Comparison of ENCODE assay signal across 19 mouse cellular contexts in the genomic region with DNA sequence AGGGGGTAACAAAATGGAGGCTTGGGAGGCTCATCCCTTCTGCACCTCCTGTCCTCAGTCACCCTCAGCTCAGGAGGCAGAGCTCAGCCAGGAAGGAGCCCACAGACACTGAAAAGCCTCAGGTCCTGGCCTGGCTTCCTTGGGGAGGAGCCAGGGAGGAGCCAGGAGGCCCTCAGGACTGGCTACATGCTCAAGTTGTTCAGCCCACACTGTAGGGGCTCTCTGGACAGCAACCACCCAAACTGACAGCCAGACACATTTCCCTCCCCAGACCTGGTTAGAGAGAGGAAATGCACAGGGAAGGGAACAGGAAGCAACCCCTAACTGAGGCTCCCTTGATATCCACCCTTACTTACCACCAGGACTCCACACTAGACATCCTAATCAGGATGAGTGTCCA. TPM values are rescaled to one million over a fixed set of nuclear protein-coding genes. Genes with fewer than 3 reads are reported as not detected.
ATAC-seq lines count a peak whose summit lies in the region.
"Not testable (repeated sequence)": the region's sequence is repeated elsewhere in the genome, so short reads cannot be mapped to it uniquely, and the experiment has no call there.
"Had no signal": no experiment of that assay in that cellular context is flagged by ENCODE, and none has a peak within 500 bp of the region (broad histone marks: within the 10 kb centered on the region; RNA-seq: fewer than 3 reads in every experiment).

No protein-coding gene starts in this region.

- not testable (repeated sequence) for H3K4me1 ChIP-seq in heart, embryonic 14.5 days (ENCODE audit: control insufficient read depth in 2 of 2, insufficient read depth in 2 of 2, low read length in 2 of 2)

- not testable (repeated sequence) for H3K9me3 ChIP-seq in heart, embryonic 14.5 days (ENCODE audit: control insufficient read depth, low read length)

- H3K9ac ChIP-seq in heart, embryonic 14.5 days (ENCODE audit: low read length), result not testable (repeated sequence)

- H3K27ac ChIP-seq in heart, embryonic 14.5 days (replicated peaks in 1 of 2; ENCODE audit: control insufficient read depth in 1 of 2, insufficient read depth in 1 of 2, low read depth in 2 of 2, low read length in 2 of 2), result not testable (repeated sequence)

- not testable (repeated sequence) for H3K27me3 ChIP-seq in heart, embryonic 14.5 days (ENCODE audit: control insufficient read depth, insufficient read depth, low read length)

- not testable (repeated sequence) for H3K36me3 ChIP-seq in heart, embryonic 14.5 days (ENCODE audit: control insufficient read depth, insufficient read depth, low read length)

- not testable (repeated sequence) for H3K4me2 ChIP-seq in heart, embryonic 14.5 days (ENCODE audit: low read length)

- ATAC-seq in common myeloid progenitor, adult 5-6 weeks (replicated peaks; ENCODE audit: low read depth, poor library complexity, severe bottlenecking), result peak; percentile 66
- ATAC-seq in granulocyte monocyte progenitor cell, adult 5-6 weeks (replicated peaks; ENCODE audit: poor library complexity, severe bottlenecking), result peak; percentile 56
- 0 out of 2 replicates have a peak, but pooled peaks have one; percentile 31 for ATAC-seq in heart, embryonic 14.5 days (ENCODE audit: insufficient number of reproducible peaks, insufficient read depth, low FRiP score, low read depth)
- ATAC-seq in hematopoietic stem cell, adult 5-6 weeks (replicated peaks in 1 of 2; ENCODE audit: insufficient read depth in 1 of 2, low FRiP score in 2 of 2, low TSS enrichment in 1 of 2, low read depth in 1 of 2, poor library complexity in 2 of 2, severe bottlenecking in 2 of 2), result peak; percentile 17; a peak in 2 of 4 replicates
- ATAC-seq in megakaryocyte progenitor cell, adult 5-6 weeks (replicated peaks; ENCODE audit: poor library complexity), result 0 out of 2 replicates have a peak, but pooled peaks have one; percentile 17

- not testable (repeated sequence) for H3K4me3 ChIP-seq in heart, embryonic 14.5 days (ENCODE audit: control insufficient read depth in 1 of 2, insufficient read depth in 1 of 2, low read depth in 1 of 2, low read length in 2 of 2)

RNA-seq across cellular contexts. Expression of a gene that starts 25.5 kb away (rescaled TPM):
- not detected in 2 replicates for total RNA-seq in common myeloid progenitor, adult 5-6 weeks (2017)
- total RNA-seq in granulocyte monocyte progenitor cell, adult 5-6 weeks (2014; fragmentation: Nextera tagmentation), result not detected in 2 replicates
- 1.1 TPM in 1 of 2 replicates, not detected in the other for total RNA-seq in granulocyte monocyte progenitor cell, adult 5-6 weeks (2017)
- 0.27 TPM in 1 of 2 replicates, not detected in the other for polyA plus RNA-seq in heart, embryonic 14.5 days (2014; fragmentation: Nextera tagmentation; extraction: Ambion mirVana)
- total RNA-seq in hematopoietic stem cell, adult 5-6 weeks (2017), result 0.50 TPM in 1 of 2 replicates, not detected in the other
- total RNA-seq in megakaryocyte progenitor cell, adult 5-6 weeks (2015), result 0.51 TPM in 1 of 2 replicates, not detected in the other
- 0.12 TPM in 1 of 2 replicates, not detected in the other for total RNA-seq in megakaryocyte progenitor cell, adult 5-6 weeks (2017)
- total RNA-seq: adrenal gland, adult 18-20 months; adrenal gland, adult 2 months; adrenal gland, adult 8-10 months; adrenal gland, postnatal 10 days; adrenal gland, postnatal 25 days; adrenal gland, postnatal 36 days; adrenal gland, postnatal 4 days; CH12.LX; G1E; MEL had no signal
- polyA plus RNA-seq: activated CD4-positive, CD25-positive, alpha-beta regulatory T cell, adult 4 months; adrenal gland, adult 2 months; C2C12; G1E had no signal

RNA-seq across cellular contexts. Expression of a gene that starts 25.8 kb away (rescaled TPM):
- 0.55 and 1.8 TPM in 2 replicates for total RNA-seq in common myeloid progenitor, adult 5-6 weeks (2017)
- not detected in 2 replicates for total RNA-seq in granulocyte monocyte progenitor cell, adult 5-6 weeks (2014; fragmentation: Nextera tagmentation)
- 0.43 and 4.0 TPM in 2 replicates for total RNA-seq in granulocyte monocyte progenitor cell, adult 5-6 weeks (2017)
- 0.32 TPM in 1 of 2 replicates, not detected in the other for polyA plus RNA-seq in heart, embryonic 14.5 days (2014; fragmentation: Nextera tagmentation; extraction: Ambion mirVana)
- total RNA-seq in hematopoietic stem cell, adult 5-6 weeks (2017), result 1.2 TPM in 1 of 2 replicates, not detected in the other
- not detected in 2 replicates for total RNA-seq in megakaryocyte progenitor cell, adult 5-6 weeks (2015)
- 0.30 TPM in 1 of 2 replicates, not detected in the other for total RNA-seq in megakaryocyte progenitor cell, adult 5-6 weeks (2017)
- total RNA-seq: adrenal gland, adult 18-20 months; adrenal gland, adult 8-10 months; adrenal gland, postnatal 10 days; adrenal gland, postnatal 14 days; adrenal gland, postnatal 25 days; adrenal gland, postnatal 36 days; CH12.LX; G1E; MEL had no signal
- polyA plus RNA-seq: activated CD4-positive, CD25-positive, alpha-beta regulatory T cell, adult 4 months; C2C12; G1E; Patski had no signal

RNA-seq across cellular contexts. Expression of a gene that starts 29.2 kb away (rescaled TPM):
- total RNA-seq in common myeloid progenitor, adult 5-6 weeks (2017), result 2.8 and 5.3 TPM in 2 replicates
- 19.5 and 21.0 TPM in 2 replicates for total RNA-seq in granulocyte monocyte progenitor cell, adult 5-6 weeks (2014; fragmentation: Nextera tagmentation)
- total RNA-seq in granulocyte monocyte progenitor cell, adult 5-6 weeks (2017), result 11.0 and 11.3 TPM in 2 replicates
- 12.4 and 15.5 TPM in 2 replicates for polyA plus RNA-seq in heart, embryonic 14.5 days (2014; fragmentation: Nextera tagmentation; extraction: Ambion mirVana)
- 2.6 and 5.4 TPM in 2 replicates for total RNA-seq in hematopoietic stem cell, adult 5-6 weeks (2017)
- 20.3 and 21.1 TPM in 2 replicates for total RNA-seq in megakaryocyte progenitor cell, adult 5-6 weeks (2015)
- 8.6 and 9.2 TPM in 2 replicates for total RNA-seq in megakaryocyte progenitor cell, adult 5-6 weeks (2017)
